Mouse (Mus musculus): ENCODE results near the gene Cenph.
A peak's percentile ranks its signal among the peaks of the same experiment; 100 is the strongest.
"Not testable (repeated sequence)": the region's sequence is repeated elsewhere in the genome, so short reads cannot be mapped to it uniquely, and the experiment has no call there.

The Cenph gene

GRCm38 (mm10) chr13:100775252-100776055 lies at the start of gene Cenph:
Cenph (minus strand) TSS chr13:100775899.
- peak; percentile 29 for DNase-seq (ENCODE audit: low spot score)

GRCm38 (mm10) chr13:100824916-100825315 lies 49.2 kb upstream of the Cenph start:
- DNase-seq (ENCODE audit: low spot score): no peak

- no peak for DNase-seq (ENCODE audit: low spot score)
Measured at GRCm38 (mm10) chr13:100824306-100824705, 48.6 kb upstream of the Cenph start.

- no peak for DNase-seq (ENCODE audit: low spot score)
Measured at GRCm38 (mm10) chr13:100823863-100824262, 48.2 kb upstream of the Cenph start.

GRCm38 (mm10) chr13:100814451-100814850 lies 38.8 kb upstream of the Cenph start:
- no peak for DNase-seq (ENCODE audit: low spot score)

GRCm38 (mm10) chr13:100805776-100806175 lies 30.1 kb upstream of the Cenph start:
- no peak for DNase-seq (ENCODE audit: low spot score)

- DNase-seq (ENCODE audit: low spot score): no peak
Measured at GRCm38 (mm10) chr13:100797171-100797570, 21.5 kb upstream of the Cenph start.

GRCm38 (mm10) chr13:100789083-100789482 lies 13.4 kb upstream of the Cenph start:
- no peak for DNase-seq (ENCODE audit: low spot score)

- not testable (repeated sequence) for DNase-seq (ENCODE audit: low spot score)
Measured at GRCm38 (mm10) chr13:100788057-100788456, 12.4 kb upstream of the Cenph start.

- DNase-seq (ENCODE audit: low spot score): no peak
Measured at GRCm38 (mm10) chr13:100787316-100788010, 11.8 kb upstream of the Cenph start.

GRCm38 (mm10) chr13:100786414-100786867 lies 10.7 kb upstream of the Cenph start, which contains the start of gene Ccnb1:
Ccnb1 (minus strand) TSS chr13:100786570.
- peak; percentile 73 for DNase-seq (ENCODE audit: low spot score)

GRCm38 (mm10) chr13:100785806-100786413 lies 10.2 kb upstream of the Cenph start:
- DNase-seq (ENCODE audit: low spot score): no peak

- DNase-seq (ENCODE audit: low spot score): no peak
Measured at GRCm38 (mm10) chr13:100777491-100777890, 1.8 kb upstream of the Cenph start.

- no peak for DNase-seq (ENCODE audit: low spot score)
Measured at GRCm38 (mm10) chr13:100776710-100777109, 1.0 kb upstream of the Cenph start.

- DNase-seq (ENCODE audit: low spot score): no peak
Measured at GRCm38 (mm10) chr13:100776056-100776419, 339 bp upstream of the Cenph start.

- DNase-seq (ENCODE audit: low spot score): no peak
Measured at GRCm38 (mm10) chr13:100774704-100775103, 995 bp downstream of the Cenph start.

GRCm38 (mm10) chr13:100755329-100755728 lies 20.4 kb downstream of the Cenph start:
- no peak for DNase-seq (ENCODE audit: low spot score)

GRCm38 (mm10) chr13:100754186-100754585 lies 21.5 kb downstream of the Cenph start:
- no peak for DNase-seq (ENCODE audit: low spot score)

- no peak for DNase-seq (ENCODE audit: low spot score)
Measured at GRCm38 (mm10) chr13:100753011-100753410, 22.7 kb downstream of the Cenph start.

- no peak for DNase-seq (ENCODE audit: low spot score)
Measured at GRCm38 (mm10) chr13:100752529-100752928, 23.2 kb downstream of the Cenph start.

GRCm38 (mm10) chr13:100751402-100751801 lies 24.3 kb downstream of the Cenph start:
- DNase-seq (ENCODE audit: low spot score): no peak

- DNase-seq (ENCODE audit: low spot score): no peak
Measured at GRCm38 (mm10) chr13:100750799-100751198, 24.9 kb downstream of the Cenph start.

GRCm38 (mm10) chr13:100748638-100749037 lies 27.1 kb downstream of the Cenph start:
- DNase-seq (ENCODE audit: low spot score): no peak
